ENCODE assay signal across 10 mouse cellular contexts in the genomic region with DNA sequence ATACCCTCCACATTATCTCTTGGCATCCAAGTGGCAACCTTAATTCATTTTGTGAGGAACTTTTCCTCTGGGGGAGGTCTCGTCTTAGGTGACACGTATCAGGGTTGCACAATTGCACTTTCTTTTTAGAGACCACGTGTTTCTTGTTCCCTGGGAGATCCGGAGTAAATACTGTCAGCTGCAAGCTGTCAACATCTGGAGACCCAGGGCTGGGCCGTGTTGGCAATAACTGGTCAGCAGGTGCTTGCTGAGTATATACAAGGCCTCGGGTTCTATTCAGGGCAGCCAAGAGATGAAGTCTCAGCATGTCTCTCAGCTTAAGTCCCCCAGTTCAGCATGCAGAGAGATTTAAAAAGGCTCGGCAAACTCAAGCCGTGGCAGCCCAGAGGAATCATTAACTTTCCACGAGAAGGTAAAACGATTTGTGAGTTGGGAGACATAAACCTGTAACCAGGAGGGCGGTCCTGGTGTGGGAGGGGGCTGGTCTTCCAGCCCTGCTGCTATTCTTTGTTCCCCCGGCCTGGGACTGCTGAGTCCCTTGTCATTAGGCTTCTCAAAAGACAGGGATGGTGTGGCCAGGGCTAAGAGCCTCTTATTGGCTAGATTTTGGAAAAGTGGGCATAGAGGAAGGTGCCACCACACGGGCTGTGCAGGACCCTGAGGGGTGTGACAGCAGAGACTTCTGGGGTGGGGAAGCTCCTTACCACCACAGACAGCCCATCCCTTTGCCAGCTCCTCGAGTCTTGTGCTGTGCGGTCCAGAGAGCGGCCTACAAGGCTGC. TPM values are rescaled to one million over a fixed set of nuclear protein-coding genes. Genes with fewer than 3 reads are reported as not detected.
DNase-seq lines count a peak whose midpoint lies in the region; ATAC-seq lines count a peak whose summit lies in the region.
"Had no signal": no experiment of that assay in that cellular context is flagged by ENCODE, and none has a peak within 500 bp of the region (broad histone marks: within the 10 kb centered on the region; RNA-seq: fewer than 3 reads in every experiment).

No protein-coding gene starts in this region.

- no peak for DNase-seq in kidney, adult 18-20 months
- DNase-seq in embryonic facial prominence, embryonic 10.5 days (ENCODE audit: low spot score): no peak
- no peak for DNase-seq in intestine, embryonic 14.5 days (ENCODE audit: low spot score)
- peak; percentile 23 for DNase-seq in lung, postnatal 25 days (ENCODE audit: low spot score)
- DNase-seq in layer of hippocampus, postnatal 10 days (ENCODE audit: low spot score in 2 of 2): no peak
- DNase-seq in cerebellum, adult 9-11 months: no peak
- no peak for DNase-seq in left cerebral cortex, adult 9 months (ENCODE audit: low spot score in 2 of 2)
- DNase-seq: spleen, adult 18-20 months had no signal

- 0 out of 2 replicates have a peak, but pooled peaks cover 12% of the 10 kb centered on the region for H3K4me1 ChIP-seq in kidney, embryonic 14.5 days (ENCODE audit: control insufficient read depth, insufficient read depth, low read length)
- H3K4me1 ChIP-seq in embryonic facial prominence, embryonic 10.5 days: peaks cover 23% of the 10 kb centered on the region
- peaks cover 15% of the 10 kb centered on the region for H3K4me1 ChIP-seq in intestine, embryonic 14.5 days (replicated peaks; ENCODE audit: control insufficient read depth, insufficient read depth, low read length)
- H3K4me1 ChIP-seq: midbrain, embryonic 15.5 days had no signal

- no peak overlapping the region for H3K9ac ChIP-seq in kidney, embryonic 14.5 days (ENCODE audit: low read depth, low read length)
- no peak overlapping the region for H3K9ac ChIP-seq in intestine, embryonic 14.5 days (ENCODE audit: low read length)
- H3K9ac ChIP-seq: midbrain, embryonic 15.5 days had no signal

- no peaks in the 10 kb centered on the region for H3K27me3 ChIP-seq in kidney, embryonic 14.5 days (ENCODE audit: control insufficient read depth, insufficient read depth, low read length)
- H3K27me3 ChIP-seq in embryonic facial prominence, embryonic 10.5 days (replicated peaks; ENCODE audit: low read depth, poor library complexity, severe bottlenecking): no peaks in the 10 kb centered on the region
- H3K27me3 ChIP-seq in intestine, embryonic 14.5 days (replicated peaks; ENCODE audit: control insufficient read depth, insufficient read depth, low read length): no peaks in the 10 kb centered on the region
- H3K27me3 ChIP-seq: midbrain, embryonic 15.5 days had no signal

- no peaks in the 10 kb centered on the region for H3K9me3 ChIP-seq in kidney, embryonic 14.5 days (ENCODE audit: control insufficient read depth, low read length)
- no peaks in the 10 kb centered on the region for H3K9me3 ChIP-seq in embryonic facial prominence, embryonic 10.5 days
- H3K9me3 ChIP-seq in intestine, embryonic 14.5 days (ENCODE audit: control insufficient read depth, low read length): no peaks in the 10 kb centered on the region
- H3K9me3 ChIP-seq: midbrain, embryonic 15.5 days had no signal

- WGBS in kidney, embryonic 14.5 days: 47% methylated on average over 16 of the region's 16 CpGs
- WGBS in embryonic facial prominence, embryonic 10.5 days: 65% methylated on average over 16 of the region's 16 CpGs
- WGBS in intestine, embryonic 14.5 days: 48% methylated on average over 16 of the region's 16 CpGs

- H3K27ac ChIP-seq in kidney, embryonic 14.5 days (ENCODE audit: low read depth, low read length): no peak overlapping the region
- H3K27ac ChIP-seq in embryonic facial prominence, embryonic 10.5 days (replicated peaks): 0 out of 2 replicates have a peak overlapping the region, but pooled peaks have one; percentile 30
- no peak overlapping the region for H3K27ac ChIP-seq in intestine, embryonic 14.5 days (ENCODE audit: low read depth)
- H3K27ac ChIP-seq: midbrain, embryonic 15.5 days had no signal

- H3K4me3 ChIP-seq in kidney, embryonic 14.5 days (ENCODE audit: low read length): no peak overlapping the region
- no peak overlapping the region for H3K4me3 ChIP-seq in embryonic facial prominence, embryonic 10.5 days
- H3K4me3 ChIP-seq in intestine, embryonic 14.5 days (ENCODE audit: low read depth, low read length): no peak overlapping the region
- H3K4me3 ChIP-seq: midbrain, embryonic 15.5 days had no signal

- no peak overlapping the region for H3K4me2 ChIP-seq in kidney, embryonic 14.5 days (replicated peaks; ENCODE audit: low read depth, low read length)
- no peak overlapping the region for H3K4me2 ChIP-seq in intestine, embryonic 14.5 days (ENCODE audit: low read length)
- H3K4me2 ChIP-seq: midbrain, embryonic 15.5 days had no signal

- H3K36me3 ChIP-seq in kidney, embryonic 14.5 days (ENCODE audit: control insufficient read depth, insufficient read depth, low read length): no peaks in the 10 kb centered on the region
- no peaks in the 10 kb centered on the region for H3K36me3 ChIP-seq in embryonic facial prominence, embryonic 10.5 days (replicated peaks)
- no peaks in the 10 kb centered on the region for H3K36me3 ChIP-seq in intestine, embryonic 14.5 days (ENCODE audit: control insufficient read depth, insufficient read depth, low read length)
- H3K36me3 ChIP-seq: midbrain, embryonic 15.5 days had no signal

- ATAC-seq in kidney, embryonic 14.5 days (ENCODE audit: low FRiP score, low TSS enrichment): peak; percentile 69; the same call in 1 of the 2 replicates
- 0 out of 2 replicates have a peak, but pooled peaks have one; percentile 34 for ATAC-seq in intestine, embryonic 14.5 days (replicated peaks; ENCODE audit: low FRiP score, low TSS enrichment, low read depth)
- ATAC-seq: midbrain, embryonic 15.5 days had no signal

RNA-seq across cellular contexts. Expression of a gene that starts 20.4 kb away (rescaled TPM):
- polyA plus RNA-seq in kidney, embryonic 14.5 days (2014; fragmentation: Nextera tagmentation; extraction: Ambion mirVana): 35.7 and 40.7 TPM in 2 replicates
- 31.1 and 32.6 TPM in 2 replicates for polyA plus RNA-seq in embryonic facial prominence, embryonic 10.5 days (2016; fragmentation: Nextera tagmentation; extraction: Ambion mirVana)
- polyA plus RNA-seq in intestine, embryonic 14.5 days (2014; fragmentation: Nextera tagmentation; extraction: Ambion mirVana): 34.6 and 38.1 TPM in 2 replicates
- total RNA-seq in layer of hippocampus, postnatal 10 days (2021): 10 to 100 TPM; 35.6 to 39.5 TPM

RNA-seq across cellular contexts. Expression of a gene that starts 25.2 kb away (rescaled TPM):
- 22.8 and 23.8 TPM in 2 replicates for polyA plus RNA-seq in kidney, embryonic 14.5 days (2014; fragmentation: Nextera tagmentation; extraction: Ambion mirVana)
- 17.9 and 18.6 TPM in 2 replicates for polyA plus RNA-seq in embryonic facial prominence, embryonic 10.5 days (2016; fragmentation: Nextera tagmentation; extraction: Ambion mirVana)
- 25.8 and 29.9 TPM in 2 replicates for polyA plus RNA-seq in intestine, embryonic 14.5 days (2014; fragmentation: Nextera tagmentation; extraction: Ambion mirVana)
- 10 to 100 TPM; 26.1 to 28.6 TPM for total RNA-seq in layer of hippocampus, postnatal 10 days (2021)

RNA-seq across cellular contexts. Expression of a gene that starts 59.8 kb away (rescaled TPM):
- 87.6 and 112 TPM in 2 replicates for polyA plus RNA-seq in kidney, embryonic 14.5 days (2014; fragmentation: Nextera tagmentation; extraction: Ambion mirVana)
- 121 and 133 TPM in 2 replicates for polyA plus RNA-seq in embryonic facial prominence, embryonic 10.5 days (2016; fragmentation: Nextera tagmentation; extraction: Ambion mirVana)
- 103 and 119 TPM in 2 replicates for polyA plus RNA-seq in intestine, embryonic 14.5 days (2014; fragmentation: Nextera tagmentation; extraction: Ambion mirVana)
- total RNA-seq in layer of hippocampus, postnatal 10 days (2021): 10 to 100 TPM; 69.1 to 71.8 TPM
